Mouse (Mus musculus) forebrain, embryonic 11.5 days (tissue): ENCODE results near the gene Cyp2f2. TPM values are rescaled to one million over a fixed set of nuclear protein-coding genes. Genes with fewer than 3 reads are reported as not detected.

Experiments
- ATAC-seq: fragments of 200-750 bp; cut with Nextera tagmentation; replicated peaks from 2 replicates; pipeline ENCODE4 v1.8.0; 2017; ENCODE audit warnings: moderate TSS enrichment; ENCODE audit not compliant: low FRiP score
- DNase-seq: peaks from one replicate; pipeline ENCODE4 v3.0.0-alpha.2; 2017; ENCODE audit warnings: low spot score
- H3K27ac ChIP-seq: fragments of 300-500 bp; sonication (generic); 2 replicates; pipeline ENCODE4 v1.5.1; 2014; ENCODE audit warnings: low read depth, low read length
- H3K27me3 ChIP-seq: fragments of 300-500 bp; sonication (generic); 2 replicates; pipeline ENCODE4 v1.6.1; 2014; ENCODE audit warnings: mild to moderate bottlenecking, low read length, mixed read lengths; ENCODE audit not compliant: control insufficient read depth, insufficient read depth
- H3K36me3 ChIP-seq: fragments of 300-500 bp; sonication (generic); 2 replicates; pipeline ENCODE4 v1.6.1; 2014; ENCODE audit warnings: mild to moderate bottlenecking, low read length, moderate library complexity, mixed read lengths; ENCODE audit not compliant: control insufficient read depth, insufficient read depth
- H3K4me1 ChIP-seq: fragments of 300-500 bp; sonication (generic); replicated peaks from 2 replicates; pipeline ENCODE4 v1.6.1; 2014; ENCODE audit warnings: low read length, mixed read lengths; ENCODE audit not compliant: control insufficient read depth, insufficient read depth
- H3K4me2 ChIP-seq: fragments of 300-500 bp; sonication (generic); 2 replicates; pipeline ENCODE4 v1.6.1; 2014; ENCODE audit warnings: low read depth, mild to moderate bottlenecking, low read length, moderate library complexity, mixed read lengths; ENCODE audit not compliant: severe bottlenecking
- H3K4me3 ChIP-seq: fragments of 300-500 bp; sonication (generic); 2 replicates; pipeline ENCODE4 v1.5.1; 2014; ENCODE audit warnings: low read depth, low read length
- H3K9ac ChIP-seq: fragments of 300-500 bp; sonication (generic); 2 replicates; pipeline ENCODE4 v1.6.1; 2014; ENCODE audit warnings: low read length
- H3K9me3 ChIP-seq: fragments of 300-500 bp; sonication (generic); 2 replicates; pipeline ENCODE4 v1.6.1; 2016; ENCODE audit warnings: low read length, mixed read lengths; ENCODE audit not compliant: control insufficient read depth
- WGBS: fragments of 180-500 bp; shearing (Covaris S2); extraction: QIAGEN DNeasy Blood & Tissue Kit; methylation state at CpG from one replicate; pipeline ENCODE4 v1.1.7; 2014; 5-methylcytosine and 5-hydroxymethylcytosine counted together
- polyA plus RNA-seq: library from polyadenylated mRNA; unstranded; fragments of >200 nt; fragmentation: Nextera tagmentation; extraction: Ambion mirVana; gene quantifications from 2 replicates; pipeline ENCODE4 v1.2.1, GENCODE M21; 2014

The Cyp2f2 gene
- polyA plus RNA-seq, 1 experiment from 2014 or later, result not detected

DNA sequence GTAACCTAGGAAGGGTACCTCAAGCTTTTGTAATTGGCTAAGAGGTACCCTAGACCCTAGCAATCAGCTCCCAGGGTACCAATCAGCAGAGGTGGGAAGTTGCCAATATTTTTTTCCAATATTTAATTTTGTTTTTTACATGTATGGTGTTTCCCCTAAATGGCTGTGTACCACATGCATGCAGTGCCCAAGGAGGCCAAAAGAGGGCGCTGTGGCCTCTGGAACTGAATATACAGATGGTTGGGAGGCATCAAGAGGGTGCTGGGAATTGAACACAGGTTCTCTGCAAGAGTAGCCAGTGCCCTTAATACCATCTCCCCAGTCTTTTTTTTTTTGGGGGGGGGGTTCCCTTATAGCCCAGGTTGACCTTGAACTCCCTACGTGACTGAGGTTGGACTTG, 11.7 kb downstream of the Cyp2f2 start:
- ATAC-seq (no peak), DNase-seq (no peak)
- Histone ChIP-seq H3K27me3 (no peaks in the 10 kb centered on the region), H3K4me1 (no peaks in the 10 kb centered on the region), H3K4me2 (no peak overlapping the region), H3K9ac (no peak overlapping the region), H3K36me3 (no peaks in the 10 kb centered on the region), H3K27ac (no peak overlapping the region), H3K9me3 (no peaks in the 10 kb centered on the region; the same call in 1 of the 2 replicates), H3K4me3 (no peak overlapping the region)
- 62% methylated on average over 2 of the region's 2 CpGs for WGBS

DNA sequence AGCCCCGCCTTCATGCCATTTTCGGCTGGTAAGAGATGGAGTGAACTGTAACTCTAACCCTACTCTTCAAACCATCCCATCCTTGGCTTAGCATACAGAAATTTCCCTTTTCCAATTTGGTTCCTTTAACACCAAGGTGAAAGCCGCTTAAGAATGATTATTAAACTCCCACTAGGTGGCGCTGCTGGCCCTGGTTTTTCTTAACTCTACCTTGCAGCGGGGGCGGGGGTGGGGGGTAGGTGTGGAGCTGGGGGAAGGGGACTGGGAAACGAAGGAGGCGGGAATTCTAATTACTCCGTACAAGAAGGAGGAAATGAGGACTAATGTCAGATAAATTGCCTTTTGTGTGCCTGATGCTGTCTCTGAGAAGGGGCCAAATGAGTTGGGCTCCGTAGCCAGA, 12.9 kb downstream of the Cyp2f2 start:
- no peaks in the 10 kb centered on the region; the same call in 1 of the 2 replicates for H3K9me3 ChIP-seq
- no peak overlapping the region for H3K4me3 ChIP-seq
- H3K27ac ChIP-seq, result no peak overlapping the region
- no peaks in the 10 kb centered on the region for H3K36me3 ChIP-seq
- no peak overlapping the region for H3K9ac ChIP-seq
- ATAC-seq (0 out of 2 replicates have a peak, but pooled peaks have one; percentile 7), DNase-seq (peak; percentile 78)
- H3K4me1 ChIP-seq, result no peaks in the 10 kb centered on the region
- H3K4me2 ChIP-seq, result no peak overlapping the region
- no peaks in the 10 kb centered on the region for H3K27me3 ChIP-seq
- 18% methylated on average over 10 of the region's 10 CpGs for WGBS

DNA sequence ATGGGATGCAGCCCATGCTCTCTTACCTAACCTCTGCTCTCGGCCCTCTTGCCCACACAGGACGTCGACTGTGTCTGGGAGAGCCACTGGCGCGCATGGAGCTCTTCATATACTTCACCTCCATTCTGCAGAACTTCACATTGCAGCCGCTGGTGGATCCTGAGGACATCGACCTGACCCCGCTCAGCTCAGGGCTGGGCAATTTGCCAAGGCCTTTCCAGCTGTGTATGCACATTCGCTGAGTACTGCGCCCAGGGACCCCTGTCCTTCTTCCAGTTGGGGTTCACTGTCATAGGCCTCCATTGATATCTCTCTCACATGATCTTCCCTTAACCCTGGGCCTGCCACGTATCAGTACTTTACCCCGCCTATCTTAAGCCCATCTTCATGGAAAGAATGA, 13.4 kb downstream of the Cyp2f2 start:
- no peak overlapping the region for H3K9ac ChIP-seq
- no peak overlapping the region for H3K27ac ChIP-seq
- H3K9me3 ChIP-seq, result no peaks in the 10 kb centered on the region; the same call in 1 of the 2 replicates
- H3K27me3 ChIP-seq, result no peaks in the 10 kb centered on the region
- H3K4me2 ChIP-seq, result no peak overlapping the region
- ATAC-seq, result 0 out of 2 replicates have a peak, but pooled peaks have one; percentile 15
- no peak for DNase-seq
- 79% methylated on average over 12 of the region's 12 CpGs for WGBS
- H3K4me3 ChIP-seq, result no peak overlapping the region
- H3K4me1 ChIP-seq, result no peaks in the 10 kb centered on the region
- H3K36me3 ChIP-seq, result no peaks in the 10 kb centered on the region

DNA sequence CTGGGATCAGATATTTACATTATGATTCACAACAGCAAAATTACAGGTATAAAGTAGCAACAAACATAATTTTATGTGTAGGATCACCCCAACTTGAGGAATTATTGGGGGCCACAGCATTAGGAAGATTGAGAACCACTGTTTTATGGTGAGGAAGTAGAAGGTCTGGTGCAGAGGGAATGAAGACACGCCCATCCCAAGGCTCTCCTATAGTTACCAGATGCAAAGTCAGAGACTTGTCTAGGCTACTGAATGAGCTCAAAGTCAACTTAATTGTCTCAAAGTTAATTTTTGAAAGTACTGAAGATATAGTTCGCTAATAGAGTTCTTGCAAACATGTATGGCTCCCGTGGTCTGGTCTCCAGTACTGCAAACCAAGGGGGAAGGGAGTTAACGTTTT, 14.0 kb downstream of the Cyp2f2 start:
- no peaks in the 10 kb centered on the region for H3K36me3 ChIP-seq
- ATAC-seq, result no peak
- no peak overlapping the region for H3K4me2 ChIP-seq
- no peak overlapping the region for H3K4me3 ChIP-seq
- no peaks in the 10 kb centered on the region for H3K27me3 ChIP-seq
- H3K27ac ChIP-seq, result no peak overlapping the region
- H3K4me1 ChIP-seq, result no peaks in the 10 kb centered on the region
- no peak for DNase-seq
- H3K9me3 ChIP-seq, result no peaks in the 10 kb centered on the region; the same call in 1 of the 2 replicates
- WGBS, result 81% methylated on average over 4 of the region's 4 CpGs
- H3K9ac ChIP-seq, result no peak overlapping the region

DNA sequence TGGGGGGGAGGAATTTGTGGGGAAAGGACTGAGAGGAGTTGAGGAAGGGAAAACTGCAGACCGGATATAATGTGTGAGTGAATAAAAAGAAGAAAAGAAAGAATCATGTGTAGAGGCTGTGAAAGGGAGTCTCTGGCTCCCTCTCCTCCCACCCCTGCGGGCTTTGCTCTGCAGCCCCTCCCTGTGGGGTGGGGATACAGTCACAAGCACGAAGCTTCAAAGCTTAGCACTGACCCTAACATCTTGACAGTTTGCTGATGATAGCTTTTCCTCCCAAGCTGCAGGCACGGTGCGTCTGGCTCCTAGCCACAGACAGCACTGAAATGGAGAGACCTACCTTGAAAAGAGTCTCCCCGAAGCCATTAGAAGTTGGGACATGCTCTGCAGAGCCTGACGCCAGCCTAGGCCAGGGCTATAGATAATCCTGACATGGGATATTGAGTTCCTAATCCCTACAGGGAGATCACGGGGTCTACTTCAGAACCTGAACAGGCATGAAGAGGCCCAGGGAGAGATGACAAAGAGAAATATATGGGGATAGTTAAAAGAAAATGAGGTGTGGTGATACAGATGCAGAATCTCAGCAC, 16.8 kb downstream of the Cyp2f2 start:
- no peaks in the 10 kb centered on the region; the same call in 1 of the 2 replicates for H3K9me3 ChIP-seq
- 72% methylated on average over 8 of the region's 8 CpGs for WGBS
- no peak for ATAC-seq

DNA sequence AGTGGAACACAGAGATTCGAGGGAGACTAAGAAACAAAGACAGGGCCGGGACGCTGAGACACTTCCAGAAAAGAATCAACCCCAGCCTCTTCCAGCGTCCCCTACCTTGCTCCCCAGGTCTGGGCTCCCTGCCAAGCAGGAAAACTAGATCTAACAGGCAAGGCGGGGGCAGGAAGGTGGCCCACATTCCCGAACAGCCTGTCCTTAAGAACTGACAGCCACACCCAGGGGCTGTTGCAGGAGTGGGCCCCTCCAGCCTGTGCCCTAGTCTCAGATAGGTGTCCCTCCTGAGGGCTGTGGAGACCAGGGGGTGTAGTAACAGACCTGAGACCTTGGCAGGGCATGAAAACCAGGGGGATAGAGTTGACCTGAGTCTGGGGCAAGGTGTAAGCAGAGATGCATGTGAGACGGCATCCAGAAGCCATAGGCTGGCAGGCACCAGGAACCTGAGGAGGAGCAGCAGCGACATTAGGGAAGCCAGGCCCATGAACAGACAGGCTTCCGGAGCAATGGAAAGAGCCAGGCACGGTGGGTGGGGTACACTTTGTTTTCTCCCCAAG, 33.6 kb downstream of the Cyp2f2 start, which contains the start of gene Cyp2t4:
TSS of gene Cyp2t4 (plus strand) at position 510 of the 560 bp plus-strand sequence.
- no peaks in the 10 kb centered on the region for H3K4me1 ChIP-seq
- ATAC-seq (no peak), DNase-seq (no peak)
- no peak within 1 kb of the TSS for H3K9ac ChIP-seq
- no peak within 1 kb of the TSS for H3K4me2 ChIP-seq
- H3K36me3 ChIP-seq, result peaks cover 1% of the 10 kb centered on the region; the same call in 1 of the 2 replicates
- no peak within 1 kb of the TSS for H3K4me3 ChIP-seq
- WGBS, result 77% methylated on average over 10 of the region's 10 CpGs
- H3K9me3 ChIP-seq, result no peaks in the 10 kb centered on the region
- no peak within 1 kb of the TSS for H3K27ac ChIP-seq
- no peaks in the 10 kb centered on the region for H3K27me3 ChIP-seq

More for the DNA sequence above, 16.8 kb downstream of the Cyp2f2 start:
- Histone ChIP-seq H3K27ac (no peak overlapping the region), H3K27me3 (no peaks in the 10 kb centered on the region), H3K9ac (no peak overlapping the region), H3K4me1 (no peaks in the 10 kb centered on the region), H3K4me2 (no peak overlapping the region), H3K36me3 (no peaks in the 10 kb centered on the region), H3K4me3 (no peak overlapping the region)
- DNase-seq, result no peak

DNA sequence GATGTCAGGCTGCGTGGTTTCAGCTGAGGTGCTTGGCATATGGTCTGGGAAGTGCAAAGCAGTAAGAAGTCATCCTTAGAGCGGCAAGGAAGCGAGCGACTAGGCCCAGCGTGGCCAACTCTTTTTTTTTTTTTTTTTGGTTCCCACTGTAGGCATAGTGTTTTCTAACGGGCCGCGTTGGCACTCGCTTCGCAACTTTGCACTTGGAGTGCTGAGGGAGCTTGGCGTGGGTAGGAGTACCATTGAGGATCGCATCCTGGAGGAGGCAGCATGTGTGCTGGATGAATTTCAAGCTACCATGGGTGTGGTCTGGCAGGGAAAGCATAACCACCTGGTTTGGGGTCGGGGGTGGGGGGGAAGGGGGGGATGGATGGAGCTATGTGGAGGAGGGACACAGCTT, 36.3 kb downstream of the Cyp2f2 start:
- ATAC-seq, result no peak
- Histone ChIP-seq H3K9me3 (no peaks in the 10 kb centered on the region), H3K4me3 (no peak overlapping the region), H3K9ac (no peak overlapping the region), H3K4me2 (no peak overlapping the region), H3K27ac (no peak overlapping the region), H3K27me3 (no peaks in the 10 kb centered on the region), H3K4me1 (peaks cover 2% of the 10 kb centered on the region; the same call in 1 of the 2 replicates), H3K36me3 (peaks cover 6% of the 10 kb centered on the region; the same call in 1 of the 2 replicates)
- DNase-seq, result no peak
- WGBS, result 85% methylated on average over 13 of the region's 13 CpGs

DNA sequence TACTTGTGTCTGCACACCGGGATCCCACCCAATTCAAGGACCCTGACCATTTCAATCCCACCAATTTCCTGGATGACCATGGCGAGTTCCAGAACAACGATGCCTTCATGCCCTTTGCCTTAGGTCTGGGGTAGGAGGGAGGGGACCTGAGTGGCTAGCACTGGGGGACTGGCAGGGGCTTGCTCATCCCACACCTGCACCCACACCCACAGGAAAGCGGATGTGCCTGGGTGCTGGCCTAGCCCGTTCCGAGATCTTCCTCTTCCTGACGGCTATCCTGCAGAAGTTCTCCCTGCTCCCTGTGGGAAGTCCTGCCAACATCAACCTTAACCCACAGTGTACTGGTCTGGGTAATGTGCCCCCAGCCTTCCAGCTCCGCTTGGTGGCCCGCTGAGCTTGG, 38.5 kb downstream of the Cyp2f2 start:
- no peak for ATAC-seq

More for the DNA sequence above, 38.5 kb downstream of the Cyp2f2 start:
- H3K36me3 ChIP-seq, result peaks cover 6% of the 10 kb centered on the region; the same call in 1 of the 2 replicates
- no peak overlapping the region for H3K4me3 ChIP-seq
- H3K4me1 ChIP-seq, result peaks cover 6% of the 10 kb centered on the region; the same call in 1 of the 2 replicates
- H3K4me2 ChIP-seq, result no peak overlapping the region
- DNase-seq, result no peak
- H3K27ac ChIP-seq, result no peak overlapping the region
- 98% methylated on average over 9 of the region's 9 CpGs for WGBS
- no peak overlapping the region for H3K9ac ChIP-seq
- H3K27me3 ChIP-seq, result no peaks in the 10 kb centered on the region
- H3K9me3 ChIP-seq, result no peaks in the 10 kb centered on the region
